Mouse (Mus musculus) lung, postnatal 0 days (tissue): ENCODE data around the gene C730034F03Rik. TPM values are rescaled to one million over a fixed set of nuclear protein-coding genes. Genes with fewer than 3 reads are reported as not detected.
A peak's percentile ranks its signal among the peaks of the same experiment; 100 is the strongest.

Experiments
- ATAC-seq: fragments of 200-750 bp; cut with Nextera tagmentation; 2 replicates; pipeline ENCODE4 v1.8.0; 2017; ENCODE audit warnings: moderate library complexity
- DNase-seq: peaks from one replicate; pipeline ENCODE4 v3.0.0-alpha.2; 2016; ENCODE audit warnings: low spot score
- H3K27ac ChIP-seq: fragments of 300-500 bp; sonication (generic); 2 replicates; pipeline ENCODE4 v1.5.1; 2014; ENCODE audit warnings: antibody characterized with exemption, mild to moderate bottlenecking, low read length, mixed read lengths
- H3K27me3 ChIP-seq: fragments of 300-500 bp; sonication (generic); replicated peaks from 2 replicates; pipeline ENCODE4 v1.6.1; 2014; ENCODE audit warnings: low read length, mixed read lengths; ENCODE audit not compliant: insufficient read depth
- H3K36me3 ChIP-seq: fragments of 300-500 bp; sonication (generic); 2 replicates; pipeline ENCODE4 v1.6.1; 2014; ENCODE audit warnings: low read length, mixed read lengths; ENCODE audit not compliant: insufficient read depth
- H3K4me1 ChIP-seq: fragments of 300-500 bp; sonication (generic); 2 replicates; pipeline ENCODE4 v1.6.1; 2014; ENCODE audit warnings: antibody characterized with exemption, low read depth, low read length, mixed read lengths; ENCODE audit not compliant: insufficient read depth
- H3K4me2 ChIP-seq: fragments of 300-500 bp; sonication (generic); replicated peaks from 2 replicates; pipeline ENCODE4 v1.6.1; 2014; ENCODE audit warnings: low read depth, mild to moderate bottlenecking, low read length, moderate library complexity, mixed read lengths
- H3K4me3 ChIP-seq: fragments of 300-500 bp; sonication (generic); 2 replicates; pipeline ENCODE4 v1.5.1; 2014; ENCODE audit warnings: low read depth, low read length
- H3K9ac ChIP-seq: fragments of 300-500 bp; sonication (generic); replicated peaks from 2 replicates; pipeline ENCODE4 v1.6.1; 2014; ENCODE audit warnings: low read depth, mild to moderate bottlenecking
- H3K9me3 ChIP-seq: fragments of 300-500 bp; sonication (generic); 2 replicates; pipeline ENCODE4 v1.6.1; 2016; ENCODE audit warnings: low read length, mixed read lengths
- CTCF ChIP-seq: IDR thresholded peaks from 2 replicates; pipeline ENCODE4 v1.5.1; 2016; ENCODE audit warnings: antibody characterized with exemption, mild to moderate bottlenecking
- EP300 ChIP-seq: IDR thresholded peaks from 2 replicates; pipeline ENCODE4 v1.6.1; 2016; ENCODE audit warnings: antibody characterized with exemption, mild to moderate bottlenecking, control low read depth
- WGBS: fragments of 180-500 bp; shearing (Covaris S2); extraction: QIAGEN DNeasy Blood & Tissue Kit; methylation state at CpG from one replicate; pipeline ENCODE4 v1.1.7; 2014; 5-methylcytosine and 5-hydroxymethylcytosine counted together
- polyA plus RNA-seq: library from polyadenylated mRNA; unstranded; fragments of >200 nt; fragmentation: Nextera tagmentation; extraction: Ambion mirVana; gene quantifications from 2 replicates; pipeline ENCODE4 v1.2.1, GENCODE M21; 2015

The C730034F03Rik gene
- polyA plus RNA-seq, 1 experiment from 2014 or later = 2.2 TPM

DNA sequence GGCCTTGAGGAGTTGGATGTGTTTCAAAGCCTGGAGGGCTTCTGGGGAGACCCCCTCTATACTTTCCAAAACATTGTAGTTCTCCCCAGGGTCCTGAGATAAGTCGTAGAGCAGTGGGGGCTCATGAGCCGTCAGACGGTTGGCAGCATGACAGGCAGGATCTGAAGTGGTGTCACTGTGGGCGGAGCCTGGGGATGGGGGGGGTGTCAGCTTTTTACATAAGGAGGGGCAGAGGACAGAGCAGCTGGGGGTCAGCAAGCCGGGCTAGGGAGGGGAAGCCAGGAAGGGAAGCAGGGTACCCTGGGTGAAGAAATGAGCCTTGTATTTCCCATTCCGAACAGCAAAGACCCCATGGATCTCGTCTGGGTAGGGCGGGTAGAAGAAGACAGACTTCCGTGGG, 44.0 kb downstream of the C730034F03Rik start:
- TF ChIP-seq CTCF = no peak
- no peak for TF ChIP-seq EP300
- 65% methylated on average over 9 of the region's 9 CpGs for WGBS

DNA sequence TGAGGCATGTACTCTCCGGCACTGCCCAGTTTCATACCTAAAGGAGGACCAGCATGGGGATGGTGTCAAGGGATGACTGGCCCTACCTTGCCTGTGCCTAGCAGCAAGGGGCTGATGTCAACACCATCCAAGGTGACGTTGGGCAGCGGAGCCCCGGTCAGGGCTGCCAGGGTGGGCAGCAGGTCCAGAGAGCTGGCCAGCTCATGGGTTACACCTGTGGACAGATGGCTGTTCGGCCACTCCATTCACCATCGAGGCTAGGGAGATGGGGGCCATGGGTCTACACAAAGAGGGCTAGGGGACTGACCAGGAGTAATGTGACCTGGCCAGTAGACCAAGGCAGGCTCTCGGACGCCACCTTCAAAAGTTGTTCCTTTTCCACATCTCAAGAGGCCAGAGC, 44.5 kb downstream of the C730034F03Rik start:
- TF ChIP-seq CTCF (no peak), EP300 (no peak)
- H3K27me3 ChIP-seq = no peaks in the 10 kb centered on the region
- WGBS = 96% methylated on average over 8 of the region's 8 CpGs
- ATAC-seq (no peak), DNase-seq (no peak)
- no peaks in the 10 kb centered on the region for H3K9me3 ChIP-seq
- no peak overlapping the region for H3K4me3 ChIP-seq
- no peak overlapping the region for H3K4me2 ChIP-seq
- H3K9ac ChIP-seq = no peak overlapping the region
- no peaks in the 10 kb centered on the region for H3K36me3 ChIP-seq
- H3K27ac ChIP-seq = no peak overlapping the region
- peaks cover 8% of the 10 kb centered on the region; the same call in 1 of the 2 replicates for H3K4me1 ChIP-seq

More for the DNA sequence above, 44.0 kb downstream of the C730034F03Rik start:
- H3K4me2 ChIP-seq = no peak overlapping the region
- H3K9ac ChIP-seq = no peak overlapping the region
- peaks cover 8% of the 10 kb centered on the region; the same call in 1 of the 2 replicates for H3K4me1 ChIP-seq
- no peaks in the 10 kb centered on the region for H3K9me3 ChIP-seq
- no peak overlapping the region for H3K27ac ChIP-seq
- no peak overlapping the region for H3K4me3 ChIP-seq
- H3K27me3 ChIP-seq = no peaks in the 10 kb centered on the region
- ATAC-seq (no peak), DNase-seq (no peak)
- no peaks in the 10 kb centered on the region for H3K36me3 ChIP-seq

DNA sequence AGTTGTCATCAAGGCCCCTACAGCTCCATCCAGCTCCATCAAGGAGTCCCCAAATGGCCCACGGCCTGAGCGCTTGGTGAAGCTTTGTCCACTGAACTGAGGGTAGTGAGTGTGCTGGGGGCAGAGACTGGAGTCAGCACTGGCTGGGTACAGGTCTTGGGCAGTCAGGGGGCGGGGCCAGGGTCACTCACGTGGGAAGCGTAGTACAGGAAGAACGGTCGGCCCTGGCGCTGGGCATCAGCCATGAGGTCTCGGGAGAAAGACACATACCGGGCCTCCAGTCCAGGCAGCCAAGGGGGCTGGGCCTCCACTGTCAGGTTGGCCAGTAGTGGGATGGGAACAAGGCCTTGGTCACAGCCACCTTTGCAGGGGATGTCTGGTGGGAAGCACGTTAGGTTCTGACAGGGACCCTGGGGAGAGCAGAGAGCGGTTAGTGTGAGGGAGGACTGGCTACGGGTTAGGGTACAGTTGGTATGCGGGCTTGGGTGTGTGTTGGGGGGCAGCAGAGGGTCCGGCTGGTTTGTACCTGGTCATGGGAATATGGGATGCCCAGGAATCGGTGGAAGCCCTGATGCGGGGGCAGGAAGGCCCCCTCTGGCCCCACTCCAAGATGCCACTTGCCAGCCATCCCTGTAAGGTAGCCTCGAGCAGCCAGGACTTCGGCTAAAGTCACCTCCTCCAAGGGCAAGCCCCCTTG, 45.4 kb downstream of the C730034F03Rik start:
- Histone ChIP-seq H3K4me3 (no peak overlapping the region), H3K36me3 (no peaks in the 10 kb centered on the region), H3K9me3 (no peaks in the 10 kb centered on the region), H3K4me2 (no peak overlapping the region), H3K27ac (no peak overlapping the region), H3K27me3 (no peaks in the 10 kb centered on the region), H3K9ac (no peak overlapping the region), H3K4me1 (peaks cover 8% of the 10 kb centered on the region; the same call in 1 of the 2 replicates)
- ATAC-seq (no peak), DNase-seq (no peak)
- TF ChIP-seq CTCF = no peak
- no peak for TF ChIP-seq EP300
- 91% methylated on average over 19 of the region's 19 CpGs for WGBS

DNA sequence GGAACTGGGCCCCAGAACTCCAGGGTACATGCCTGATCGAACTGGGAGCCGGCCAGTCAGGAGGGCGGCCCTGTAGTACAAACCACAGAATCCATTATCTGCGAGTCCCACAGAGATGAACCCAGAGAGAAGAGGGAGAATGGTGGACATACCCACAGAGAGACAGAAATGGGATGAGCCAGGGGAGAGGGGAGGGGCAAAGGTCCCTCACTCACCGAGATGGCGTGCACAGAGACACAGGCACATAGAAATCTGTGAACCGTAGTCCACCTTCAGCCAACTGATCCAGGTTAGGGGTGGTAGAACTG, 45.9 kb downstream of the C730034F03Rik start:
- Histone ChIP-seq H3K36me3 (no peaks in the 10 kb centered on the region), H3K4me3 (peak overlapping the region; percentile 50; the same call in 1 of the 2 replicates), H3K27ac (no peak overlapping the region), H3K9me3 (no peaks in the 10 kb centered on the region), H3K4me2 (peak overlapping the region; percentile 88), H3K27me3 (no peaks in the 10 kb centered on the region), H3K9ac (peak overlapping the region; percentile 51; the same call in 1 of the 2 replicates), H3K4me1 (peaks cover 8% of the 10 kb centered on the region; the same call in 1 of the 2 replicates)
- DNase-seq = no peak
- WGBS = 89% methylated on average over 7 of the region's 7 CpGs
- no peak for TF ChIP-seq CTCF
- TF ChIP-seq EP300 = no peak
- ATAC-seq = no peak

DNA sequence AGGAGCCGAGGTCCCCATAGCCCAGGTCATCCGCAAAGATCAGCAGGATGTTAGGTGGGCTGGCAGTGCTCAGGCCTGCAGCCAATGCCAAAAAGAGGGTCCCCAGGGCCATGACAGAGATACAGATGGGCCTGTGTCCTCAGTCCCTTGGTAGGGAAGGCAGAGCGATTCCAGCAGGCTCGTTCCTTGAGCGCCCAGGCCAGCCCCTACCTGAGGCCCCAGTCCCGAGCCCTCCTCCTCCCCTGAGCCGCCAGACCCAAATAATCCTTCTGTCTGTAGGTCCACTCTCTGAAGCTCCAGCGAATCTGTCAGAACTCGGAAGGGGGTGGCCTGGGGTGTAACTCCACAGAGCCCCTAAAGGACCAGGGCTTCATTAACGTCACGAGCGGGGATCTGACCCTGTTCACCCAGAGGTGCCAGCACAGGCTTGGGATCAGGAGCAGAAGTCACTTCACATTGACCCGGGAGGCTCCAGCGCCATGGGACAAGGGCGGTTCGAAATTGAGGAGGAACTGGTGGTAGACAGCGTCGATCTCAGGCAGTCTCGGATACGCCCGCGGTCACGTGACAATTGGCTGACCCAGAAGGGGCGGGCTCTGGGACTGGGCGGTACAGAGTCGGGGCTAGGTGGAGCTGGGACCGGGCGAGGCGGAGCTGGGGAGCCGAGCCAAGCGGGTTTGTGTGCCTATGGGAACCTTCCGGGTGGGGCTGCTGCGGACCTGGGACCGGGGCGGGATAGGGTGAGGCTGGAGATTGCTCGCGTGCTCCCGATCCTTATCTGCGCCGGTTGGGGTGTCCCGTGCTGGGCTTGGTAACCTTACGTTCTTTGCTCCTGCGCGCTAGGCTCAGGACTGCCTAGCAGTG, 46.5 kb downstream of the C730034F03Rik start:
- Histone ChIP-seq H3K27me3 (no peaks in the 10 kb centered on the region), H3K27ac (peak overlapping the region; percentile 86), H3K4me1 (peaks cover 8% of the 10 kb centered on the region; the same call in 1 of the 2 replicates), H3K9me3 (no peaks in the 10 kb centered on the region), H3K4me3 (peak overlapping the region; percentile 50), H3K4me2 (peak overlapping the region; percentile 88), H3K36me3 (no peaks in the 10 kb centered on the region), H3K9ac (peak overlapping the region; percentile 51)
- TF ChIP-seq EP300 (no peak), CTCF (no peak)
- DNase-seq = peak; percentile 98
- ATAC-seq = peak; percentile 97
- WGBS = 10% methylated on average over 43 of the region's 44 CpGs

DNA sequence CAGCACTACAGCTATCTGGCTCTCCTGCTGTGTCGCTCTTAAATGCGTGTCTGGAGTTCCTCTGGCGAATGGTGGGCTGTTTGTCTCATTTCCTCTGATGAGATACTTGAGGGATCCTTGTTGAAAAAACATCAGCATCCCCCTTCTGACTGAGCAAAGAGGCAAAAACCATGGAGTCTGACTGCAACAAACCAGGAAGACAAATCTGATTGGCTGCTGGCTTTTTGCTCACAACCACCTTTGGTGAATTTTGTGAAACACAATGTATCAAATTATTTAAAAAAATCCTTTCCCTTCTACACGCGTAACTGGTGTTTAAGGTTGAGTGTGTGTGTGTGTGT, 47.1 kb downstream of the C730034F03Rik start:
- ATAC-seq (no peak), DNase-seq (no peak)
- H3K4me2 ChIP-seq = peak overlapping the region; percentile 88
- H3K9me3 ChIP-seq = no peaks in the 10 kb centered on the region
- peak overlapping the region; percentile 50 for H3K4me3 ChIP-seq
- no peaks in the 10 kb centered on the region for H3K36me3 ChIP-seq
- H3K27me3 ChIP-seq = no peaks in the 10 kb centered on the region
- TF ChIP-seq CTCF (no peak), EP300 (no peak)
- 9% methylated on average over 5 of the region's 5 CpGs for WGBS
- H3K9ac ChIP-seq = peak overlapping the region; percentile 51; the same call in 1 of the 2 replicates
- H3K4me1 ChIP-seq = peaks cover 8% of the 10 kb centered on the region; the same call in 1 of the 2 replicates
- H3K27ac ChIP-seq = peak overlapping the region; percentile 86
